Mouse (Mus musculus): ENCODE results near the gene Zfp493. TPM values are rescaled to one million over a fixed set of nuclear protein-coding genes. Genes with fewer than 3 reads are reported as not detected.

The Zfp493 gene
- polyA plus RNA-seq, 1 experiment = 2.3 TPM

Other genes with a start within 250 kb of the Zfp493 start
- gene Zfp748, start 225.9 kb upstream of the Zfp493 start, polyA plus RNA-seq (2012; rRNA removed) = 4.9 TPM in 2 replicates
- 3.9 and 4.4 TPM in 2 replicates for gene Zfp729b, start 170.0 kb upstream of the Zfp493 start, polyA plus RNA-seq (2012; rRNA removed)
- not detected in 2 replicates for gene Gm49345, start 141.9 kb upstream of the Zfp493 start, polyA plus RNA-seq (2012; rRNA removed)
- 4.4 and 5.4 TPM in 2 replicates for gene Zfp729a, start 141.9 kb upstream of the Zfp493 start, polyA plus RNA-seq (2012; rRNA removed)
- gene Zfp738, start 92.6 kb upstream of the Zfp493 start, polyA plus RNA-seq (2012; rRNA removed) = 7.4 and 7.7 TPM in 2 replicates
- 5.8 and 6.5 TPM in 2 replicates for gene Zfp65, start 50.5 kb upstream of the Zfp493 start, polyA plus RNA-seq (2012; rRNA removed)
- 3.7 and 4.1 TPM in 2 replicates for gene Zfp85, start 24.5 kb upstream of the Zfp493 start, polyA plus RNA-seq (2012; rRNA removed)
- gene Zfp273, start 34.0 kb downstream of the Zfp493 start, polyA plus RNA-seq (2012; rRNA removed) = 3.4 and 3.9 TPM in 2 replicates
- 3.7 TPM in 2 replicates for gene Gm10037, start 51.4 kb downstream of the Zfp493 start, polyA plus RNA-seq (2012; rRNA removed)
- gene BC048507, start 83.6 kb downstream of the Zfp493 start, polyA plus RNA-seq (2012; rRNA removed) = not detected in 2 replicates

Measured in urinary bladder, adult 2 months (tissue).